Mouse (Mus musculus): ENCODE measurements at regions not wholly inside any gene's neighbourhood (a gene's known extent, or its start where the extent isn't known, plus 50 kb on each side); places are given as distances from the start of the nearest gene placed in this dataset.

DNA sequence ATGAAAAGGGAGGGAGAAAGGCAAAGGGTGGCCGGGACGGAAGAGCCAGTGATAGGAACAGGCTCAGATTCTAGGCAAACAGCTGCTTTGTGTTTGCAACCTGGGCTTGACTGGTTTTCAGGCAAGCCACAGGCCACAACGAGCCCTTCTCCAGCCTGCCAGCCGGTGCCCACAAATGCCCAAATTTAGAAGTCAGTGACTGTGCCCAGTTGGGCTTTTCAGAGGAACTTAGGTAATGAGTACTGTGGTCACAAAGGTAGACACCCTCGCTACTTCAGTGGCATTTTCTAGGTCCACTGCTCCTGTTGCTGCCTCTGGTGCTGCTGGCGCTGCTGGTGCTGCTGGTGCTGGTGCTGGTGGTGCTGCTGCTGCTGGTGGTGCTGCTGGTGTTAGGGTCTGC lies 129.8 kb downstream of the Sall1 start:
- TF ChIP-seq CTCF (IDR thresholded peaks at IDR 0.05; ENCODE audit: low read depth): no peak
- TF ChIP-seq EP300 (IDR thresholded peaks at IDR 0.05; ENCODE audit: low read depth): no peak

Measured in liver, postnatal 0 days (tissue).